Mouse (Mus musculus): ENCODE measurements around the gene Fndc3b. TPM values are rescaled to one million over a fixed set of nuclear protein-coding genes. Genes with fewer than 3 reads are reported as not detected.

Fndc3b gene
- polyA plus RNA-seq, 1 experiment = 8.4 TPM

DNA sequence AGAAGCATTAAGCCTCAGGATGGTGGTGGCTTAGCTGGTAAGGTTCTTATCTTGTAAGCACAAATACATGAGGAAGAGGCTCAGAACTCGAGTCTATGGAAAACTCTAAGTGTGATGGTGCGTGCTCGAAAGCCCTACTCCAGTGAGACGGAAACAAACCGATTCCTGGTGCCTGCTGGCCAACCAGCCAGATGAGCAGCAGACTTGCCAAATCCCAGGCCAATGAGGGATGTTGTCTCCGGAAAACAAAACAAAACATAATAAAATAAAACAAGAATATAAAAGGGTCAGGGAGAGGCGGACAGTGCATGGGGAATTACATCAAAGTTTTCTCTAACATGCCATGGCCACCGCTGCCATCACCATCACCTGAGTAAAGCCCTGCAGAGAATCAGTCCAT is 84.8 kb downstream of the Fndc3b start:
- no peak for DNase-seq (ENCODE audit: extremely low spot score in 1 of 2, low spot score in 1 of 2)

DNA sequence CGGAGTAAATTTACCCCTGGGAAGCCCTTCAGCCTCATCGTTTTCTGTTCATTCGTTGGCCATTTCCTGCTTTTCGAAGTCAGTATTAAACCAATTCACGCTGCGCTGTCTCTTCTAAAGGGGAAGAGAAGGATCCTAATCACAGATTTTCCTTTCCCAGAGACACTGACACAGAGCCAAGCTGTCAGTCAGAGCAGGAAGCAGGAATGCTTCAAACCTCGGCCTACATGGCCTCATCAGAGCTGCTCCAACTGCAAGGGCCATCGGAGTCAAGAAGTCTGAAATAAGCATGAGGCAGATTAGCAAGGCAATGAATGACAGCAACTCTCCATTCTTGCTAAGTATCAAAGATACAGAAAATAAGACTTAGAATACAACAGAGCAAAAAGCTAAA is 85.5 kb downstream of the Fndc3b start:
- DNase-seq (ENCODE audit: extremely low spot score in 1 of 2, low spot score in 1 of 2) = no peak

GRCm38 (mm10) chr3:27624974-27625591 is 86.0 kb downstream of the Fndc3b start:
- peak in 1 of 2 experiments; percentile 25 for DNase-seq (ENCODE audit: extremely low spot score in 1 of 2, low spot score in 1 of 2)

DNA sequence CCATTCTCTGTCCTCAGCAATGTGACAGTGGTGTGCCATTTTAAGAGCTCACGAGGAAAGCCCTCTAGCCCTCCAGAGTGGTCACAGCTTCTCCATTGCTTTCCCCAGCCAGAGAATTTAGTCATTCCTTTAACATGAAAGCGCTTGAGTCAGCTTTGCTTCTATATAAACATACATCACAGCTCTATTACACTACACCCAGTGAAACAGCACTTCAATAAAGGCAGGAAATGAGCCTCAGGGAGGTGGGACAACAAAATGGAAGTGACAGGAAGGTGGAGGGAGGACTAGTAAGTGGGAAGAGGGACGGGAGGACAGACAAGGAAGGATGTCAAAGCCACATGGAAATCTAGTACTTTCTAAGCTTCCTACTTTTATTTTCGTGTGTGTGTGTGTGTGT is 88.7 kb downstream of the Fndc3b start:
- DNase-seq (ENCODE audit: extremely low spot score in 1 of 2, low spot score in 1 of 2) = no peak

DNA sequence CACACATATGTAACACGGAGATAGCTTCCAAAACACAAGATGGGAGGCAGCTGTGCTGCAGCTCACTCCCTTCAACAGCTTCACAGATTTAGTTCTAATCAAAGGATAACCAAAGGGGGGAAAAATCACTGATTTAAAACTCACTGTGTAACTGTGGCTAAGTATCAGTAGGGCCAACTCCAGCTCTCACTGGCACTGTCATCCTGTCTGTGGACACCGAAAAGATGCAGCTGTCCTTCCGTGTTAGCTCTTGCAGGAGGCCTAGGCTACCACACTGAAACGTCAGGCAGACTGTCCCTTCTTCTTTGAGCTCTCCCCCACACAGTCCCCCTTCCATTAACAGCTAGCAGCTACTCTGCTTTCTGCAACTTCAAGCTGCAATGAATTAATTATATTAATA is 89.9 kb downstream of the Fndc3b start:
- DNase-seq (ENCODE audit: extremely low spot score in 1 of 2, low spot score in 1 of 2) = no peak

GRCm38 (mm10) chr3:27617733-27618132 is 93.4 kb downstream of the Fndc3b start:
- DNase-seq (ENCODE audit: extremely low spot score in 1 of 2, low spot score in 1 of 2) = no peak

GRCm38 (mm10) chr3:27617237-27617499 is 93.9 kb downstream of the Fndc3b start:
- DNase-seq (ENCODE audit: extremely low spot score in 1 of 2, low spot score in 1 of 2) = no peak

DNA sequence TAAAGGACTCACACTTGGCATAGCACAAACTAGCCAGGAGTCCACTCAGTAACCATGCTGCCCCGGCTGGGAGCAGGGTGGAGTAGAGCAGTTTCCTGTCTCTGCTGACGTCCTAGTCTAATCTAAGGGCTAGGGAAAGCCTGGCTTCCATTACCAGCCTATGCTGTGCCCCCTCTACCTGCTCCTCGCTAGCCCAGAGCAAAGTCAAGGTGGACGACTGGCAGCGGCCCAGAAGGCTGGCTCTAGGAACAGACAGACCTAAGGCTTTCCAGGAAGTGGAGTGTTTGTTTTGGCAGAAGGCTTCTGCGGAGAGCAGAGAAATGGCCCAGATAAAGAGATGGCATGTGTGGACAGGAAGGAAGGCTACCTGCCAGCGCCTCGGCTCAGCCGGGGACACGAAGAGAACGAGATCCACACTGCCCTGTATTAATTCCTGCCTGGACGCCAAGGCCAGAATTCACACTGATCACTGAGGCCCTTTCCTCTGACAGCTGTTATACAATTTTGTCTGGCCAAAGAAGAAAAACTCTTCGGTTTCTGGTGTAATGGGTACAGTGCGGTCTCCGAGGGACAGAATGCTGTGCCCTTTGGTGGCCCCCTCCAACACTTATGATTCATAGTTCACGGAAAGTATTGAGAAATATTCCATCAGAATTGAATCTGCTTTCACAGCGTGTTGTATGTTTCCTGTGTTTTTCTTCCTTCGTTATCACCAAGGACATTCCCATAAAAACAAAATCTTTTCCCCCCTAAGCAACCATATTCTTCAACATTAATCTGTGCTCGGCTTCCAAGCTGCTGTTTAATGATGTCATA is 94.5 kb downstream of the Fndc3b start:
- DNase-seq (ENCODE audit: extremely low spot score in 1 of 2, low spot score in 1 of 2) = no peak

GRCm38 (mm10) chr3:27615479-27615878 is 95.6 kb downstream of the Fndc3b start:
- no peak for DNase-seq (ENCODE audit: extremely low spot score in 1 of 2, low spot score in 1 of 2)

GRCm38 (mm10) chr3:27613828-27614227 is 97.3 kb downstream of the Fndc3b start:
- no peak for DNase-seq (ENCODE audit: extremely low spot score in 1 of 2, low spot score in 1 of 2)

DNA sequence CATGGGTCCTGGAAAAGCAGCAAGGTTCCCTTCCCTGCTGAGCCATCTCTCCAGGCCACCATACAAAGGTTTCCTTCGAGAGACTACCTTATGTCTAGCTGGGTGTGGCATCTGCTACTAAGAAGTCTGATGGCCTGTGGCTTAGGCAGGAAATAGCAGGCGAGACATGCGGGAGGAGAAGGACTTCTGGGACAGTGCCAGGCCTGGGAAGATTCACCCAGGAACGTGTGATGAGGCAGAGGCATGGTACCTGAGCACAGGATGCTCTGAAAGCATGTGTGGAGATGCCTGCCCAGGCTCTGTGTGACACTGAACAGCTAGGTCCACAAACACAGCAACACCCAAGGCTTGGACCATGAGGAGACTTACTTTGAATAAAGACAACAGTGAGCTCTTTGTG is 98.1 kb downstream of the Fndc3b start:
- DNase-seq (ENCODE audit: extremely low spot score in 1 of 2, low spot score in 1 of 2) = no peak

DNA sequence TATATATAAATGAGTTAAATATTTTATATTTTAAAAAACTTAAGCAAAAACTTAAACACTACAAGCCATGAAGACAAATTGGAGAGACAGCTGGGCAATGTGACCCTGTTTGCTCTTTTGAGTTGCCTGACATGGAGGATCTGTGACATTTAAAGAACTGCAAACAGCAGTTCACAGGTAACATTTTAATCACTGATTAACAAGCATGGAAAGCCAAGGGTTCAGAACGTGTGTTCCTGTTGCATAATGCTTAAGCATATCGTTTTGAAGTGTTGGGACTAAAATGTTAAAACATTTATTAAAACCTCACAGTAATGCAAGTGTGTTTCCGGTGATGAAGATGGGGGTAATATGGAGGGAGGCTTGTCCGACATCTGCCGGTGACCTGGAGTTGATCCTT is 99.1 kb downstream of the Fndc3b start:
- DNase-seq (ENCODE audit: extremely low spot score in 1 of 2, low spot score in 1 of 2) = no peak

DNA sequence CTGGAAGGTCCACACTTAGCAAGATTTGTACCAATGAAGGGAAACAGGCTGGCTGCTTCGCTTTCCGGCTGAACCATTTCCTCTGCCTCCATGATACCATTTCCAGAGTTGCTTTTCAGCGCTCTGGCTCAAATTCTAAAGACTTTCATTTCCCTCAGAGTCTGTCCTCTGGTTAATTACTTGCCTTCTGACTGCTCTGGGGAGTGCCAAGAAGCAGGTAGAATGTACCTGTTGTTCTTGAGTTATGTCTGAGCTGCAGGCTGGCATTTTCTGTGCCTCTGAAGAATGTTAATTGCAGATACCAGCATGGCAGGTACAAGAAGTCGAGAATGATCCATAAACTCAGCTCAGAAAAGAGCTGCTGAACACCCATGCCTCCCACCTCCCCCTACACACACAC is 100.6 kb downstream of the Fndc3b start:
- no peak for DNase-seq (ENCODE audit: extremely low spot score in 1 of 2, low spot score in 1 of 2)

- no peak for DNase-seq (ENCODE audit: extremely low spot score in 1 of 2, low spot score in 1 of 2)
Measured at GRCm38 (mm10) chr3:27610089-27610488, 101.0 kb downstream of the Fndc3b start.

- DNase-seq (ENCODE audit: extremely low spot score in 1 of 2, low spot score in 1 of 2) = no peak
Measured at GRCm38 (mm10) chr3:27607796-27608151, 103.3 kb downstream of the Fndc3b start.

- peak in 1 of 2 experiments; percentile 45 for DNase-seq (ENCODE audit: extremely low spot score in 1 of 2, low spot score in 1 of 2)
Measured at GRCm38 (mm10) chr3:27607081-27607795, 103.9 kb downstream of the Fndc3b start.

GRCm38 (mm10) chr3:27606626-27607025 is 104.5 kb downstream of the Fndc3b start:
- DNase-seq (ENCODE audit: extremely low spot score in 1 of 2, low spot score in 1 of 2) = no peak

GRCm38 (mm10) chr3:27605613-27606012 is 105.5 kb downstream of the Fndc3b start:
- no peak for DNase-seq (ENCODE audit: extremely low spot score in 1 of 2, low spot score in 1 of 2)

DNA sequence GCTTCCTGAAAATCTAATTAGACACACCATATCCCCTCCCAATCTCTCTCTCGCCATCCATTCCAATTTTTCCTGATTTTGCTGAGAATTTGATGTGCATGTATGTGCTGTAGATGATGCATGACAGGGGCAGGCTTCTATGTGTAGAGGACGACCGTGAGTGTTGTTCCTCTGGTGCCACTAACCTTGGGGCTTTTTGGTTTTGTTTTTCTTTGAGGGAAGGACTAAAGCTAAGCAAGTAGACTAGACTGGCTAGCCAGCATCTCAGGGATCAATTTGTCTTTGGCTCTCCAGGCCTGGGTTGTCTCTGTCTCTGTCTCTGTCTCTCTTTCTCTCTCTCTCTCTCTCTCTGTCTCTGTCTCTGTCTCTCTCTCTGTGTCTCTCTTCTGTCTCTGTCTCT is 106.0 kb downstream of the Fndc3b start:
- no peak for DNase-seq (ENCODE audit: extremely low spot score in 1 of 2, low spot score in 1 of 2)

DNA sequence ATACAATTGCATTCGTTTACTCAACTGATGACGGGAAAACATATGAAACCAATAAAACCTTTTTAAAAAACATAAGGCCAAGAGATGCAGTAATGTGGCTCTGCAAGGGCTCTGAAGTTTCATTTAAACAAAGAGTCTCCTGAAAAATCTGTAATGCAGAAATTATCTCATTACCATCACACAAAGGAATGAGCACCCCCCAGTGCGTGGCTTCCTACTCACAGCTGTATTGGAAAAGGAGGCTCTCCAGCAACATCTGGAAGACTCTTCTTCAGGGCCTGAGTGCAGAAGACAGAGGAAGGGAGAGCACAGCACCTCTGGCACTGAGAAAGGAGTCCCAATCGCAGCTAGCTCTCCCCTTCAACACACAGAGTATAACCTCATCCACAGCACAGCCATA is 106.5 kb downstream of the Fndc3b start:
- no peak for DNase-seq (ENCODE audit: extremely low spot score in 1 of 2, low spot score in 1 of 2)

- no peak for DNase-seq (ENCODE audit: extremely low spot score in 1 of 2, low spot score in 1 of 2)
Measured at GRCm38 (mm10) chr3:27603905-27604620, 107.0 kb downstream of the Fndc3b start.
